Mouse (Mus musculus) bone marrow, adult 2 months (tissue): ENCODE measurements around the gene Nipal4.

Experiments
- CTCF ChIP-seq: fragments of 200-500 bp; IDR thresholded peaks from 2 replicates; pipeline ENCODE4 v1.5.1; 2011; ENCODE audit warnings: low read length, control low read depth; ENCODE audit not compliant: control insufficient read depth, insufficient read depth
- POLR2A ChIP-seq: fragments of 200-500 bp; IDR thresholded peaks from 2 replicates; pipeline ENCODE4 v1.6.1; 2011; ENCODE audit warnings: low read depth, mild to moderate bottlenecking, control low read depth, low read length, borderline replicate concordance; ENCODE audit not compliant: control insufficient read depth

- no peak for TF ChIP-seq CTCF
- no peak for TF ChIP-seq POLR2A
Measured at GRCm38 (mm10) chr11:46119624-46120023, 46.7 kb downstream of the Nipal4 start.
